Mouse (Mus musculus) midbrain, postnatal 0 days (tissue): ENCODE data around the gene Wdr25. TPM values are rescaled to one million over a fixed set of nuclear protein-coding genes. Genes with fewer than 3 reads are reported as not detected.
A peak's percentile ranks its signal among the peaks of the same experiment; 100 is the strongest.

ENCODE experiments used
- ATAC-seq: fragments of 200-750 bp; cut with Nextera tagmentation; 2 replicates; pipeline ENCODE4 v1.8.0; 2017; ENCODE audit warnings: moderate number of reproducible peaks, mild to moderate bottlenecking, moderate TSS enrichment, moderate library complexity; ENCODE audit not compliant: low FRiP score
- DNase-seq: peaks from one replicate; pipeline ENCODE4 v3.0.0-alpha.2; 2015; ENCODE audit warnings: low spot score
- H3K27ac ChIP-seq: fragments of 300-500 bp; sonication (generic); 2 replicates; pipeline ENCODE4 v1.5.1; 2014; ENCODE audit warnings: low read depth, mild to moderate bottlenecking, low read length, mixed read lengths
- H3K27me3 ChIP-seq: fragments of 300-500 bp; sonication (generic); 2 replicates; pipeline ENCODE4 v1.6.1; 2014; ENCODE audit warnings: low read length, control low read depth, mixed read lengths; ENCODE audit not compliant: insufficient read depth
- H3K36me3 ChIP-seq: fragments of 300-500 bp; sonication (generic); 2 replicates; pipeline ENCODE4 v1.6.1; 2014; ENCODE audit warnings: low read length, control low read depth, mixed read lengths; ENCODE audit not compliant: insufficient read depth
- H3K4me1 ChIP-seq: fragments of 300-500 bp; sonication (generic); 2 replicates; pipeline ENCODE4 v1.6.1; 2014; ENCODE audit warnings: mild to moderate bottlenecking, control low read depth, antibody characterized with exemption, low read length, mixed read lengths; ENCODE audit not compliant: insufficient read depth
- H3K4me2 ChIP-seq: fragments of 300-500 bp; sonication (generic); 2 replicates; pipeline ENCODE4 v1.6.1; 2014; ENCODE audit warnings: low read depth, mild to moderate bottlenecking, low read length, mixed read lengths; ENCODE audit not compliant: poor library complexity, severe bottlenecking
- H3K4me3 ChIP-seq: fragments of 300-500 bp; sonication (generic); 2 replicates; pipeline ENCODE4 v1.5.1; 2014; ENCODE audit warnings: low read depth, mild to moderate bottlenecking, low read length, moderate library complexity
- H3K9ac ChIP-seq: fragments of 300-500 bp; sonication (generic); replicated peaks from 2 replicates; pipeline ENCODE4 v1.6.1; 2014; ENCODE audit warnings: mild to moderate bottlenecking, low read length, moderate library complexity, mixed read lengths; ENCODE audit not compliant: poor library complexity, severe bottlenecking
- H3K9me3 ChIP-seq: fragments of 300-500 bp; sonication (generic); 2 replicates; pipeline ENCODE4 v1.6.1; 2016; ENCODE audit warnings: low read length, control low read depth
- CTCF ChIP-seq: IDR thresholded peaks from 2 replicates; pipeline ENCODE4 v1.5.1; 2016; ENCODE audit warnings: antibody characterized with exemption, mild to moderate bottlenecking
- WGBS: fragments of 180-500 bp; shearing (Covaris S2); extraction: QIAGEN DNeasy Blood & Tissue Kit; methylation state at CpG from one replicate; pipeline ENCODE4 v1.1.7; 2014; 5-methylcytosine and 5-hydroxymethylcytosine counted together
- polyA plus RNA-seq: library from polyadenylated mRNA; unstranded; fragments of >200 nt; fragmentation: Nextera tagmentation; extraction: Ambion mirVana; gene quantifications from 2 replicates; pipeline ENCODE4 v1.2.1, GENCODE M21; 2015
- total RNA-seq: library from RNA; depleted of rRNA; stranded (reverse); fragments of >200 nt; gene quantifications from 2 replicates; pipeline ENCODE4 v1.2.3, GENCODE M21; 2014

The Wdr25 gene
- total and polyA plus RNA-seq, 2 experiments from 2014 or later: 5.1 to 6.5 TPM

DNA sequence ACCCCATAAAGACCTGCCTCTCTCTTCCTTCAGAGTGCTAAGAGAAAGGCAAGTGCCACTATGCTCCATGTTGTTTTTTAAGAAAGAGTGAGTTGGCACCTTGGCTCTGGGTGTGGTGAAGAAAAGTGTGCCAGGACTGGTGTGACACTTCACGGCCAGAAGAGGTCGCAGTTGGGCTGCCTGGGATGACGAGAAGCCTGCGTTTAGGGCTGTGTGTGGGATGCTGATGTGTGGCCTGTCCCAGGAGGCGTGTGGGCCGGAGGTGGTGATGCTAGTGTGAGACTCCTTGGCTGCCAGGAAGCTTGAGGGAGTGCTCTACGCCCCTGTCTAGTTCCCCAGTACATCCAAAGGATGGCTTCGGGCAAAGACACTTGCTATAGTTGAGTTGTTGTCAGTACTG, 9.5 kb downstream of the Wdr25 start:
- Histone ChIP-seq H3K9me3 (no peaks in the 10 kb centered on the region), H3K4me2 (no peak overlapping the region), H3K27me3 (no peaks in the 10 kb centered on the region), H3K27ac (no peak overlapping the region), H3K4me1 (peaks cover 4% of the 10 kb centered on the region), H3K4me3 (no peak overlapping the region), H3K9ac (no peak overlapping the region), H3K36me3 (no peaks in the 10 kb centered on the region)
- ATAC-seq (no peak), DNase-seq (peak; percentile 56)
- peak; percentile 87 for TF ChIP-seq CTCF
- WGBS: 24% methylated on average over 8 of the region's 8 CpGs

DNA sequence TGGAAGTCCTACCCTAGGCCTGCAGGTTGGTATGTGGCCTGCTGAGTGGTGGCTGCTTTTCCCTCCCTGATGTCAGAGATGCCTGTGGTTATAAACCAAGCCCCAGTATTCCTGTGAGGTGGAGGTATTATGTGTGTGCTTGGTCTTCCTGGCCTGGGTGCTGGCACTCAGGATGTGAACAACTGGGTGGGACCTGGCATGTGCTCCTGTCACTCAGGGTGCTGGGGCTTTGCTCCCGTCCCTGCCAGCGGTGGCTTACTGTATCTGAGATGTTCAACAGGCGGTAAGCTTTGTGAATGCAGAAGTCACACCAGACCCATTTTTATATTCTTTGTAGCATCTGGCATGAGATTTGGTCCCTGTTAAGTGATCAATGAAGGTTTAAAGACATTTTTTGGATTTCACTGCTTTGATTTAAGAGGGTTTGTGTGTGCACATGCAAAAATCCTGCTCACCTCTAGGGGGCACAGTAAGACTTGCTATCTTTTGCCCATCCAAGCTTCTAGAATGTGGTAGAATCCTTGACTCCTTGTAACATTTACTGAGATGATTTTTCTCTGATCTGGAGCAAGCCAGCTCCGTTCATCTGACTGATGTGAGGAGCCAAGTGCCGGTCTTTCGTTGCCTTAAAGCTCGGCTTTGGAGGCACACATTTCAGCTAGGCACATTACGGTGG, 10.3 kb downstream of the Wdr25 start:
- WGBS: 49% methylated on average over 8 of the region's 8 CpGs
- H3K36me3 ChIP-seq: no peaks in the 10 kb centered on the region
- TF ChIP-seq CTCF: peak; percentile 94
- H3K9ac ChIP-seq: no peak overlapping the region
- no peak overlapping the region for H3K27ac ChIP-seq
- peaks cover 4% of the 10 kb centered on the region for H3K4me1 ChIP-seq
- H3K4me3 ChIP-seq: no peak overlapping the region
- DNase-seq: peak; percentile 90
- H3K9me3 ChIP-seq: no peaks in the 10 kb centered on the region
- no peak overlapping the region; the same call in 1 of the 2 replicates for H3K4me2 ChIP-seq
- H3K27me3 ChIP-seq: no peaks in the 10 kb centered on the region
- ATAC-seq: no peak; the same call in 1 of the 2 replicates

- TF ChIP-seq CTCF: no peak
- Histone ChIP-seq H3K4me2 (peak overlapping the region; percentile 24; the same call in 1 of the 2 replicates), H3K36me3 (no peaks in the 10 kb centered on the region), H3K9me3 (no peaks in the 10 kb centered on the region), H3K27ac (no peak overlapping the region), H3K4me1 (peaks cover 4% of the 10 kb centered on the region), H3K9ac (0 out of 2 replicates have a peak overlapping the region, but pooled peaks have one; percentile 29), H3K27me3 (no peaks in the 10 kb centered on the region), H3K4me3 (no peak overlapping the region)
- WGBS: 28% methylated on average over 8 of the region's 8 CpGs
- DNase-seq (no peak), ATAC-seq (no peak)
These were observed 10.8 kb downstream of the Wdr25 start for GRCm38 (mm10) chr12:108904276-108904653.

GRCm38 (mm10) chr12:108905620-108906302, 12.3 kb downstream of the Wdr25 start:
- peak; percentile 22; the same call in 1 of the 2 replicates for TF ChIP-seq CTCF
- DNase-seq: no peak
- H3K9me3 ChIP-seq: no peaks in the 10 kb centered on the region
- no peak overlapping the region for H3K4me2 ChIP-seq
- H3K27me3 ChIP-seq: no peaks in the 10 kb centered on the region
- 24% methylated on average over 14 of the region's 14 CpGs for WGBS
- H3K9ac ChIP-seq: no peak overlapping the region
- no peak overlapping the region for H3K4me3 ChIP-seq
- ATAC-seq: no peak
- no peak overlapping the region for H3K27ac ChIP-seq
- peaks cover 4% of the 10 kb centered on the region for H3K4me1 ChIP-seq
- no peaks in the 10 kb centered on the region for H3K36me3 ChIP-seq

- 33% methylated on average over 12 of the region's 12 CpGs for WGBS
- no peaks in the 10 kb centered on the region for H3K36me3 ChIP-seq
- no peak for DNase-seq
- H3K9ac ChIP-seq: no peak overlapping the region
- H3K9me3 ChIP-seq: no peaks in the 10 kb centered on the region
- ATAC-seq: no peak
- no peaks in the 10 kb centered on the region for H3K27me3 ChIP-seq
- no peak overlapping the region for H3K27ac ChIP-seq
- H3K4me3 ChIP-seq: no peak overlapping the region
- no peak for TF ChIP-seq CTCF
- peaks cover 4% of the 10 kb centered on the region for H3K4me1 ChIP-seq
- H3K4me2 ChIP-seq: no peak overlapping the region
These were observed 13.0 kb downstream of the Wdr25 start for GRCm38 (mm10) chr12:108906398-108906797.

- Histone ChIP-seq H3K36me3 (no peaks in the 10 kb centered on the region), H3K4me2 (no peak overlapping the region), H3K4me1 (peaks cover 14% of the 10 kb centered on the region; the same call in 1 of the 2 replicates), H3K27ac (no peak overlapping the region), H3K27me3 (no peaks in the 10 kb centered on the region), H3K9me3 (no peaks in the 10 kb centered on the region), H3K4me3 (no peak overlapping the region), H3K9ac (no peak overlapping the region)
- WGBS: 89% methylated on average over 8 of the region's 8 CpGs
- no peak for ATAC-seq
- no peak for TF ChIP-seq CTCF
- DNase-seq: no peak
These were observed 16.5 kb downstream of the Wdr25 start for GRCm38 (mm10) chr12:108909846-108910433.
